Mouse (Mus musculus) spleen, adult 2 months (tissue): Measurements from ENCODE around the gene Gan. TPM values are rescaled to one million over a fixed set of nuclear protein-coding genes. Genes with fewer than 3 reads are reported as not detected.

ENCODE experiments used
- DNase-seq, 2 experiments: peaks; one replicate each; pipeline versions ENCODE4 v3.0.0 to v3.0.0-alpha.2; 2012 to 2021; ENCODE audit warnings: low spot score in 2 of 2, low read depth in 1 of 2
- H3K27ac ChIP-seq: fragments of 200-500 bp; 2 replicates; pipeline ENCODE4 v1.5.1; 2012; ENCODE audit warnings: low read length, inconsistent platforms; ENCODE audit not compliant: insufficient read depth
- H3K27me3 ChIP-seq: fragments of 200-500 bp; 2 replicates; pipeline ENCODE4 v1.6.1; 2012; ENCODE audit warnings: mild to moderate bottlenecking, moderate library complexity, low read length, inconsistent platforms; ENCODE audit not compliant: control insufficient read depth, insufficient read depth
- H3K36me3 ChIP-seq: fragments of 200-500 bp; 2 replicates; pipeline ENCODE4 v1.6.1; 2012; ENCODE audit warnings: mild to moderate bottlenecking, low read length, inconsistent platforms; ENCODE audit not compliant: control insufficient read depth, insufficient read depth
- H3K4me1 ChIP-seq: fragments of 200-500 bp; 2 replicates; pipeline ENCODE4 v1.6.1; 2011; ENCODE audit warnings: inconsistent platforms; ENCODE audit not compliant: control insufficient read depth, insufficient read depth, insufficient read length
- H3K4me3 ChIP-seq: fragments of 200-500 bp; 2 replicates; pipeline ENCODE4 v1.5.1; 2011; ENCODE audit warnings: mild to moderate bottlenecking, inconsistent platforms; ENCODE audit not compliant: insufficient read depth, insufficient read length; ENCODE audit errors: extremely low read depth
- CTCF ChIP-seq: fragments of 200-500 bp; IDR thresholded peaks from 2 replicates; pipeline ENCODE4 v1.5.1; 2011; ENCODE audit warnings: mild to moderate bottlenecking, inconsistent platforms; ENCODE audit not compliant: insufficient read depth, insufficient read length, insufficient replicate concordance; ENCODE audit errors: extremely low read depth
- POLR2A ChIP-seq: fragments of 200-500 bp; IDR thresholded peaks from 2 replicates; pipeline ENCODE4 v1.6.1; 2011; ENCODE audit warnings: low read depth, low read length, inconsistent platforms
- WGBS: fragments of 180-500 bp; shearing (Covaris S2); methylation state at CpG from one replicate; pipeline ENCODE4 v1.1.7; 2018; 5-methylcytosine and 5-hydroxymethylcytosine counted together
- polyA plus RNA-seq: library from polyadenylated mRNA; depleted of rRNA; stranded (reverse); fragments of >200 nt; gene quantifications from 2 replicates; pipeline ENCODE4 v1.2.3, GENCODE M21; 2012

The Gan gene
- polyA plus RNA-seq, 1 experiment: 2.9 TPM

GRCm38 (mm10) chr8:117203085-117203484 is 45.1 kb downstream of the Gan start:
- Histone ChIP-seq H3K36me3 (peaks cover 9% of the 10 kb centered on the region), H3K27ac (no peak overlapping the region), H3K27me3 (no peaks in the 10 kb centered on the region), H3K4me1 (peaks cover 4% of the 10 kb centered on the region; the same call in 1 of the 2 replicates), H3K4me3 (no peak overlapping the region)
- TF ChIP-seq POLR2A (no peak), CTCF (no peak)
- DNase-seq: no peak
- 96% methylated on average over 4 of the region's 4 CpGs for WGBS

- WGBS: 78% methylated on average over 4 of the region's 4 CpGs
- no peaks in the 10 kb centered on the region for H3K27me3 ChIP-seq
- H3K4me1 ChIP-seq: peaks cover 2% of the 10 kb centered on the region; the same call in 1 of the 2 replicates
- DNase-seq: no peak
- H3K27ac ChIP-seq: no peak overlapping the region
- H3K36me3 ChIP-seq: peaks cover 9% of the 10 kb centered on the region
- H3K4me3 ChIP-seq: no peak overlapping the region
- no peak for TF ChIP-seq CTCF
- TF ChIP-seq POLR2A: no peak
Observed at GRCm38 (mm10) chr8:117205884-117206283, 47.9 kb downstream of the Gan start.

GRCm38 (mm10) chr8:117206636-117207035 is 48.7 kb downstream of the Gan start:
- no peaks in the 10 kb centered on the region for H3K27me3 ChIP-seq
- 91% methylated on average over 7 of the region's 7 CpGs for WGBS
- peaks cover 9% of the 10 kb centered on the region for H3K36me3 ChIP-seq
- no peak for TF ChIP-seq POLR2A
- no peak for TF ChIP-seq CTCF
- peaks cover 2% of the 10 kb centered on the region; the same call in 1 of the 2 replicates for H3K4me1 ChIP-seq
- no peak overlapping the region for H3K27ac ChIP-seq
- DNase-seq: no peak
- no peak overlapping the region for H3K4me3 ChIP-seq

DNA sequence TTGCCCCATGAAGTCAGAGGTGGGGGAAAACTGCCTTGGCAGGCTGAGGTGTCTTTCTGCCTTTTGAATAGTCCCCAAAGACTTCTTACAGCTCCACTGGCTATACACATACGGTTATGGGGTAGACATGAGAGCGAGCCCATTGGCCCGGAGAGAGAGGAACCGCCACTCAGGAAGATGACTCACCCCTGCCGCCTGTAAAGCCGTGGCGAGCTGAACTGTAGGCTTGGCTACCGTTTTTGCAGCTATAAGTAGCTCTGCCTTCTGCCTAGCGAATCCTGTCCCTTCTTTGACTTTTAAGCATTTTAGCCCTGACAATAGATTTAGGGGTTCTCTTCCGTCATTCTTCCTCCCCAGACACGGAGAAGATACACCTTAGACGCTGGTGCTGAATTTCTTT is 51.2 kb downstream of the Gan start:
- Histone ChIP-seq H3K4me1 (peaks cover 2% of the 10 kb centered on the region; the same call in 1 of the 2 replicates), H3K36me3 (peaks cover 4% of the 10 kb centered on the region), H3K4me3 (no peak overlapping the region), H3K27ac (no peak overlapping the region), H3K27me3 (no peaks in the 10 kb centered on the region)
- TF ChIP-seq CTCF (no peak), POLR2A (no peak)
- DNase-seq: peak; percentile 12 to 21
- WGBS: 30% methylated on average over 12 of the region's 12 CpGs

DNA sequence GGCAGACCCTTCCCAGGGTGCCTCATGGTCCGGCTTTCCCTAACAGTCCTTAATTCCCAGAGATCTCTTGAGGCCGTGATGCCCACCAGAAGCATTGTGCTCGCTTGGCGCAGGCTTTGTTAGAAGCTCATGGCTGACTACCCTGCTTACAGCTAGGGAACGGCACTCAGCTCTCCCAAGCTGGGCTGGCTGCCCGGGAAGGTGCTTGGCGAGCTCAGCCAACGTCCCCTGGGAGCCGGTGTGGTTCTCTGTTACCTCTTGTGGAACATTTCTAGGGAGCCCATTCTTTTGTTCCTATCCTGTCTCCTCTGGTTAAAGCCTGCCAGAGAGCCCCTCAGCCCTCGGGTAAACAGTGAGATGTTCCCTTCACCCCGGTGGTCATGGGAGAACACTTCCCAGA is 54.2 kb downstream of the Gan start:
- no peak for DNase-seq
- H3K27ac ChIP-seq: no peak overlapping the region
- H3K4me3 ChIP-seq: no peak overlapping the region
- WGBS: 95% methylated on average over 11 of the region's 11 CpGs
- H3K4me1 ChIP-seq: peaks cover 2% of the 10 kb centered on the region; the same call in 1 of the 2 replicates
- TF ChIP-seq POLR2A (no peak), CTCF (no peak)
- H3K36me3 ChIP-seq: no peaks in the 10 kb centered on the region
- H3K27me3 ChIP-seq: no peaks in the 10 kb centered on the region

GRCm38 (mm10) chr8:117217724-117218123 is 59.8 kb downstream of the Gan start:
- 90% methylated on average over 2 of the region's 2 CpGs for WGBS
- no peak for DNase-seq
- no peaks in the 10 kb centered on the region for H3K4me1 ChIP-seq
- H3K27ac ChIP-seq: no peak overlapping the region
- H3K36me3 ChIP-seq: no peaks in the 10 kb centered on the region
- TF ChIP-seq CTCF: no peak
- no peak for TF ChIP-seq POLR2A
- H3K27me3 ChIP-seq: no peaks in the 10 kb centered on the region
- H3K4me3 ChIP-seq: no peak overlapping the region

DNA sequence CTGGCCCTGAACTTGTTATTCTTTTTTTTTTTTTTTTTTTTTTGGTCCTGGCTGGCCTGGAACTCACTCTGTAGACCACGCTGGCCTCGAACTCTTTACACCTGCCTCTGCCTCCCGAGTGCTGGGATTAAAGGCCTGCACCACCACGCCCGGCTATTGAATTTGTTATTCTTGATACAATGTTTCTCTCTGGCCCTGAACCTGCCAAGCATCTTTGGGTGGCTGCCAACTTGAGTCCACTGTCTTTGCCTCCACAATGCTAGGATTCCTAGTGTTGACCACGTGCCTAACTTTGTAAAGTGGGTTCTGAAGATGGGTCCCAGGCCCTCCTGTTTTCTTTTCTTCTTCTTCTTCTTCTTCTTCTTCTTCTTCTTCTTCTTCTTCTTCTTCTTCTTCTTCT is 64.5 kb downstream of the Gan start:
- 79% methylated on average over 6 of the region's 6 CpGs for WGBS
- TF ChIP-seq POLR2A (no peak), CTCF (no peak)
- no peak overlapping the region for H3K27ac ChIP-seq

GRCm38 (mm10) chr8:117224630-117225029 is 66.7 kb downstream of the Gan start:
- no peaks in the 10 kb centered on the region for H3K4me1 ChIP-seq
- peak overlapping the region; percentile 47 for H3K4me3 ChIP-seq
- DNase-seq: peak; percentile 76 to 83
- TF ChIP-seq POLR2A (no peak; the same call in 1 of the 2 replicates), CTCF (peak; percentile 94)
- H3K27me3 ChIP-seq: no peaks in the 10 kb centered on the region
- no peaks in the 10 kb centered on the region for H3K36me3 ChIP-seq
- 7% methylated on average over 9 of the region's 9 CpGs for WGBS
- H3K27ac ChIP-seq: no peak overlapping the region

More for the DNA sequence above, 64.5 kb downstream of the Gan start:
- H3K27me3 ChIP-seq: no peaks in the 10 kb centered on the region
- H3K36me3 ChIP-seq: no peaks in the 10 kb centered on the region
- no peak for DNase-seq
- H3K4me3 ChIP-seq: no peak overlapping the region
- H3K4me1 ChIP-seq: no peaks in the 10 kb centered on the region
